In genomic region chr9:46421688-46422274, GRCm38 (mm10) we compare ENCODE assay signal across 24 mouse cellular contexts.
DNase-seq lines count a peak whose midpoint lies in the region; ATAC-seq and TF ChIP-seq lines count a peak whose summit lies in the region.
"Had no signal": no experiment of that assay in that cellular context is flagged by ENCODE, and none has a peak within 500 bp of the region (broad histone marks: within the 10 kb centered on the region; RNA-seq: fewer than 3 reads in every experiment).

No protein-coding gene starts in this region.

- H3K4me2 ChIP-seq in kidney, embryonic 14.5 days (replicated peaks; ENCODE audit: low read depth, low read length): no peak overlapping the region; the same call in 1 of the 2 replicates
- no peak overlapping the region for H3K4me2 ChIP-seq in kidney, postnatal 0 days (ENCODE audit: low read length)
- H3K4me2 ChIP-seq: embryonic facial prominence, embryonic 12.5 days; embryonic facial prominence, embryonic 15.5 days; heart, embryonic 11.5 days; hindbrain, embryonic 12.5 days; intestine, embryonic 15.5 days had no signal

- H3K27me3 ChIP-seq in kidney, embryonic 14.5 days (ENCODE audit: control insufficient read depth, insufficient read depth, low read length): peaks cover 4% of the 10 kb centered on the region; the same call in 1 of the 2 replicates
- no peaks in the 10 kb centered on the region for H3K27me3 ChIP-seq in kidney, postnatal 0 days (ENCODE audit: insufficient read depth, low read length)
- no peaks in the 10 kb centered on the region for H3K27me3 ChIP-seq in kidney, adult 2 months (replicated peaks; ENCODE audit: control insufficient read depth, insufficient read depth, low read length)
- H3K27me3 ChIP-seq: CH12.LX; embryonic facial prominence, embryonic 15.5 days; intestine, embryonic 15.5 days had no signal

- H3K9ac ChIP-seq in kidney, embryonic 14.5 days (ENCODE audit: low read depth, low read length): no peak overlapping the region
- no peak overlapping the region for H3K9ac ChIP-seq in kidney, postnatal 0 days (ENCODE audit: low read depth, low read length)
- H3K9ac ChIP-seq: embryonic facial prominence, embryonic 12.5 days; embryonic facial prominence, embryonic 15.5 days; forebrain, postnatal 0 days; hindbrain, embryonic 12.5 days; intestine, embryonic 15.5 days had no signal

- H3K4me3 ChIP-seq in kidney, embryonic 14.5 days (ENCODE audit: low read length): no peak overlapping the region
- H3K4me3 ChIP-seq in kidney, postnatal 0 days (replicated peaks; ENCODE audit: low read depth, low read length): no peak overlapping the region
- no peak overlapping the region for H3K4me3 ChIP-seq in kidney, adult 2 months (ENCODE audit: insufficient read depth, low read depth, low read length)
- H3K4me3 ChIP-seq: embryonic facial prominence, embryonic 12.5 days; embryonic facial prominence, embryonic 15.5 days; gastrocnemius, adult 2 months; hindbrain, embryonic 12.5 days; intestine, embryonic 15.5 days had no signal

- TF ChIP-seq CTCF in kidney, postnatal 0 days (IDR thresholded peaks at IDR 0.05; ENCODE audit: low read depth): no peak
- no peak for TF ChIP-seq CTCF in kidney, adult 2 months (conservative IDR thresholded peaks at IDR 0.05; ENCODE audit: insufficient read depth, insufficient read length, low read depth, low read length)

- ATAC-seq in kidney, embryonic 14.5 days (ENCODE audit: low FRiP score, low TSS enrichment): peak; percentile 84
- ATAC-seq in kidney, postnatal 0 days (replicated peaks; ENCODE audit: low FRiP score, low read depth): peak; percentile 71
- ATAC-seq: forebrain, embryonic 14.5 days; forebrain, postnatal 0 days; intestine, embryonic 15.5 days; Patski had no signal

- peak; percentile 20 to 29 for DNase-seq in cerebellum, postnatal 14 days
- DNase-seq in cerebellum, postnatal 4 days (ENCODE audit: low spot score in 2 of 2): no peak
- DNase-seq in kidney, postnatal 25 days: no peak
- peak; percentile 50 for DNase-seq in kidney, postnatal 0 days (ENCODE audit: low spot score)
- no peak for DNase-seq in kidney, adult 2 months
- DNase-seq: adrenal gland, postnatal 10 days; adrenal gland, postnatal 36 days; B cell, adult 2 months; cerebellum, adult 18-20 months; cerebellum, adult 9-10 months; forebrain, postnatal 0 days; gastrocnemius, adult 2 months; gastrocnemius, postnatal 14 days; heart, adult 11 months had no signal

- no peaks in the 10 kb centered on the region for H3K36me3 ChIP-seq in kidney, embryonic 14.5 days (ENCODE audit: control insufficient read depth, insufficient read depth, low read length)
- H3K36me3 ChIP-seq in kidney, postnatal 0 days (ENCODE audit: insufficient read depth, low read length): no peaks in the 10 kb centered on the region
- H3K36me3 ChIP-seq in kidney, adult 2 months (ENCODE audit: control insufficient read depth, insufficient read depth, low read length): no peaks in the 10 kb centered on the region
- H3K36me3 ChIP-seq: embryonic facial prominence, embryonic 12.5 days; embryonic facial prominence, embryonic 15.5 days; G1E; hindbrain, embryonic 12.5 days; intestine, embryonic 15.5 days had no signal

- H3K9me3 ChIP-seq in kidney, embryonic 14.5 days (ENCODE audit: control insufficient read depth, low read length): no peaks in the 10 kb centered on the region
- H3K9me3 ChIP-seq in kidney, postnatal 0 days (replicated peaks; ENCODE audit: low read length): no peaks in the 10 kb centered on the region
- H3K9me3 ChIP-seq: embryonic facial prominence, embryonic 12.5 days; embryonic facial prominence, embryonic 15.5 days; hindbrain, embryonic 12.5 days; intestine, embryonic 15.5 days had no signal

- WGBS in kidney, embryonic 14.5 days: 24% methylated on average over 7 of the region's 7 CpGs
- 25% methylated on average over 7 of the region's 7 CpGs for WGBS in kidney, postnatal 0 days
- 23% methylated on average over 7 of the region's 7 CpGs for WGBS in kidney, adult 2 months

- no peak overlapping the region for H3K27ac ChIP-seq in kidney, embryonic 14.5 days (ENCODE audit: low read depth, low read length)
- H3K27ac ChIP-seq in kidney, postnatal 0 days: no peak overlapping the region
- no peak overlapping the region for H3K27ac ChIP-seq in kidney, adult 2 months (ENCODE audit: insufficient read depth, low read depth, low read length)
- H3K27ac ChIP-seq: embryonic facial prominence, embryonic 12.5 days; embryonic facial prominence, embryonic 15.5 days; gastrocnemius, adult 2 months; hindbrain, embryonic 12.5 days; intestine, embryonic 15.5 days had no signal

- no peak for TF ChIP-seq POLR2A in kidney, adult 2 months (IDR thresholded peaks at IDR 0.05; ENCODE audit: low read depth, low read length)

- H3K4me1 ChIP-seq in kidney, embryonic 14.5 days (ENCODE audit: control insufficient read depth, insufficient read depth, low read length): no peaks in the 10 kb centered on the region
- no peaks in the 10 kb centered on the region; the same call in 1 of the 2 replicates for H3K4me1 ChIP-seq in kidney, postnatal 0 days (replicated peaks; ENCODE audit: insufficient read depth, low read length)
- H3K4me1 ChIP-seq in kidney, adult 2 months (ENCODE audit: control insufficient read depth, insufficient read depth, low read length): no peaks in the 10 kb centered on the region
- H3K4me1 ChIP-seq: embryonic facial prominence, embryonic 12.5 days; embryonic facial prominence, embryonic 15.5 days; intestine, embryonic 15.5 days had no signal

Comparison
In these comparisons a context has a peak if more than half of its experiments do, and no peak if none do; other contexts are left out.
1. DNase-seq: peak in cerebellum, postnatal 14 days (2 of 2) and kidney, postnatal 0 days (single experiment); none in cerebellum, postnatal 4 days (0 of 2), kidney, postnatal 25 days (0 of 2) and kidney, adult 2 months (single experiment).